Mouse (Mus musculus): Measurements from ENCODE around the gene Cnksr1.

Cnksr1 gene

GRCm38 (mm10) chr4:134203340-134203896, 34.8 kb downstream of the Cnksr1 start:
- no peak for DNase-seq (ENCODE audit: low spot score in 2 of 2)

- no peak for DNase-seq (ENCODE audit: low spot score in 2 of 2)
Observed at GRCm38 (mm10) chr4:134202904-134203303, 35.3 kb downstream of the Cnksr1 start, which contains the start of gene Gm7534. Gm7534 (minus strand) TSS chr4:134203004.

GRCm38 (mm10) chr4:134199371-134199770, 38.8 kb downstream of the Cnksr1 start:
- DNase-seq (ENCODE audit: low spot score in 2 of 2), result no peak

- DNase-seq (ENCODE audit: low spot score in 2 of 2), result no peak
Observed at GRCm38 (mm10) chr4:134186268-134186667, 51.9 kb downstream of the Cnksr1 start.

- DNase-seq (ENCODE audit: low spot score in 2 of 2), result no peak
Observed at GRCm38 (mm10) chr4:134185569-134185968, 52.6 kb downstream of the Cnksr1 start.

GRCm38 (mm10) chr4:134183711-134184110, 54.5 kb downstream of the Cnksr1 start:
- DNase-seq (ENCODE audit: low spot score in 2 of 2), result no peak

- DNase-seq (ENCODE audit: low spot score in 2 of 2), result no peak
Observed at GRCm38 (mm10) chr4:134181825-134182224, 56.4 kb downstream of the Cnksr1 start.

GRCm38 (mm10) chr4:134181112-134181511, 57.1 kb downstream of the Cnksr1 start:
- DNase-seq (ENCODE audit: low spot score in 2 of 2), result no peak
